Mouse (Mus musculus) urinary bladder, postnatal 4 days (tissue): ENCODE measurements around the gene Tirap.

ENCODE experiments used
- DNase-seq, 2 experiments: peaks; one replicate each; pipeline ENCODE4 v3.0.0; 2021 to 2022; ENCODE audit warnings: low spot score in 2 of 2

Tirap gene

GRCm38 (mm10) chr9:35199772-35200471 is at the start of gene Tirap, which contains the start of gene Srpr:
TSS of gene Tirap (minus strand) at chr9:35200291.
TSS of gene Srpr (plus strand) at chr9:35200175.
- peak; percentile 87 to 94 for DNase-seq

- DNase-seq, result no peak
These were observed 49.4 kb upstream of the Tirap start for GRCm38 (mm10) chr9:35249476-35249875.

- DNase-seq, result no peak
These were observed 47.3 kb upstream of the Tirap start for GRCm38 (mm10) chr9:35247405-35247804.

- no peak for DNase-seq
These were observed 39.6 kb upstream of the Tirap start for GRCm38 (mm10) chr9:35239734-35240133.

GRCm38 (mm10) chr9:35238915-35239571 is 39.0 kb upstream of the Tirap start:
- no peak for DNase-seq

GRCm38 (mm10) chr9:35238371-35238770 is 38.3 kb upstream of the Tirap start:
- DNase-seq, result no peak

GRCm38 (mm10) chr9:35235996-35236395 is 35.9 kb upstream of the Tirap start:
- no peak for DNase-seq

- no peak for DNase-seq
These were observed 28.6 kb upstream of the Tirap start for GRCm38 (mm10) chr9:35228671-35229070.

- no peak for DNase-seq
These were observed 23.4 kb upstream of the Tirap start for GRCm38 (mm10) chr9:35223466-35223865.

- no peak for DNase-seq
These were observed 17.9 kb upstream of the Tirap start for GRCm38 (mm10) chr9:35217963-35218362.

GRCm38 (mm10) chr9:35211573-35212511 is 11.8 kb upstream of the Tirap start:
- DNase-seq, result no peak

- DNase-seq, result peak; percentile 98 to 99
These were observed 10.7 kb upstream of the Tirap start, which contains the start of gene Foxred1 for GRCm38 (mm10) chr9:35210542-35211474. TSS of gene Foxred1 (minus strand) at chr9:35211055.

GRCm38 (mm10) chr9:35204421-35204820 is 4.3 kb upstream of the Tirap start:
- DNase-seq, result no peak

- DNase-seq, result no peak
These were observed 3.4 kb upstream of the Tirap start for GRCm38 (mm10) chr9:35203536-35203935.

- no peak for DNase-seq
These were observed 504 bp upstream of the Tirap start for GRCm38 (mm10) chr9:35200529-35201060.

GRCm38 (mm10) chr9:35198945-35199771 is 933 bp downstream of the Tirap start:
- DNase-seq, result no peak

GRCm38 (mm10) chr9:35198351-35198750 is 1.7 kb downstream of the Tirap start:
- DNase-seq, result no peak

GRCm38 (mm10) chr9:35197625-35198024 is 2.5 kb downstream of the Tirap start:
- DNase-seq, result no peak

GRCm38 (mm10) chr9:35194048-35194447 is 6.0 kb downstream of the Tirap start:
- DNase-seq, result no peak
